Mouse (Mus musculus) spleen, adult 2 months (tissue): ENCODE measurements around the gene Alox5.

Experiments
- CTCF ChIP-seq: fragments of 200-500 bp; IDR thresholded peaks from 2 replicates; pipeline ENCODE4 v1.5.1; 2011; ENCODE audit warnings: mild to moderate bottlenecking, inconsistent platforms; ENCODE audit not compliant: insufficient read depth, insufficient read length, insufficient replicate concordance; ENCODE audit errors: extremely low read depth
- POLR2A ChIP-seq: fragments of 200-500 bp; IDR thresholded peaks from 2 replicates; pipeline ENCODE4 v1.6.1; 2011; ENCODE audit warnings: low read depth, low read length, inconsistent platforms

- no peak for TF ChIP-seq CTCF
- TF ChIP-seq POLR2A: no peak
Observed at GRCm38 (mm10) chr6:116417518-116418315, 43.3 kb downstream of the Alox5 start.
